Mouse (Mus musculus): Measurements from ENCODE around the gene Fkrp. TPM values are rescaled to one million over a fixed set of nuclear protein-coding genes. Genes with fewer than 3 reads are reported as not detected.

Gene Fkrp
- polyA plus RNA-seq, 1 experiment from 2014 or later = 28.5 TPM

Other genes starting within 250 kb of the Fkrp start
- 32.4 and 32.6 TPM in 2 replicates for gene Arhgap35, start 201.7 kb downstream of the Fkrp start, polyA plus RNA-seq (2016; fragmentation: Nextera tagmentation; extraction: Ambion mirVana)
- not detected in 2 replicates for gene Ceacam15, start 141.0 kb downstream of the Fkrp start, polyA plus RNA-seq (2016; fragmentation: Nextera tagmentation; extraction: Ambion mirVana)
- gene Ceacam9, start 94.8 kb downstream of the Fkrp start, polyA plus RNA-seq (2016; fragmentation: Nextera tagmentation; extraction: Ambion mirVana) = not detected in 2 replicates
- gene Ap2s1, start 78.3 kb downstream of the Fkrp start, polyA plus RNA-seq (2016; fragmentation: Nextera tagmentation; extraction: Ambion mirVana) = 250 and 256 TPM in 2 replicates
- gene Slc1a5, start 35.4 kb downstream of the Fkrp start, polyA plus RNA-seq (2016; fragmentation: Nextera tagmentation; extraction: Ambion mirVana) = 37.3 and 40.5 TPM in 2 replicates
- gene Strn4, start 843 bp downstream of the Fkrp start, polyA plus RNA-seq (2016; fragmentation: Nextera tagmentation; extraction: Ambion mirVana) = 129 and 131 TPM in 2 replicates
- gene Prkd2, start 26.2 kb upstream of the Fkrp start, polyA plus RNA-seq (2016; fragmentation: Nextera tagmentation; extraction: Ambion mirVana) = 12.9 and 13.1 TPM in 2 replicates
- gene Dact3, start 58.6 kb upstream of the Fkrp start, polyA plus RNA-seq (2016; fragmentation: Nextera tagmentation; extraction: Ambion mirVana) = 5.5 and 6.0 TPM in 2 replicates
- gene Gng8, start 75.1 kb upstream of the Fkrp start, polyA plus RNA-seq (2016; fragmentation: Nextera tagmentation; extraction: Ambion mirVana) = 14.7 and 20.3 TPM in 2 replicates
- gene Ptgir, start 89.8 kb upstream of the Fkrp start, polyA plus RNA-seq (2016; fragmentation: Nextera tagmentation; extraction: Ambion mirVana) = 0.52 and 0.64 TPM in 2 replicates
- 121 and 126 TPM in 2 replicates for gene Calm3, start 107.4 kb upstream of the Fkrp start, polyA plus RNA-seq (2016; fragmentation: Nextera tagmentation; extraction: Ambion mirVana)
- gene Pnmal2, start 128.0 kb upstream of the Fkrp start, polyA plus RNA-seq (2016; fragmentation: Nextera tagmentation; extraction: Ambion mirVana) = 2.9 and 4.6 TPM in 2 replicates
- gene Pnmal1, start 142.9 kb upstream of the Fkrp start, polyA plus RNA-seq (2016; fragmentation: Nextera tagmentation; extraction: Ambion mirVana) = 3.4 and 4.0 TPM in 2 replicates
- gene Gm42372, start 166.4 kb upstream of the Fkrp start, polyA plus RNA-seq (2016; fragmentation: Nextera tagmentation; extraction: Ambion mirVana) = 0.59 and 0.86 TPM in 2 replicates
- 10.5 and 11.9 TPM in 2 replicates for gene Ccdc8, start 176.0 kb upstream of the Fkrp start, polyA plus RNA-seq (2016; fragmentation: Nextera tagmentation; extraction: Ambion mirVana)
- gene Ppp5c, start 211.2 kb upstream of the Fkrp start, polyA plus RNA-seq (2016; fragmentation: Nextera tagmentation; extraction: Ambion mirVana) = 138 and 146 TPM in 2 replicates
- gene Hif3a, start 245.7 kb upstream of the Fkrp start, polyA plus RNA-seq (2016; fragmentation: Nextera tagmentation; extraction: Ambion mirVana) = 5.6 and 5.7 TPM in 2 replicates

Data from embryonic facial prominence, embryonic 10.5 days (tissue).